In genomic region chr11:24158026-24158425, GRCm38 (mm10) we compare ENCODE assay signal across 12 mouse cellular contexts.
"Had no signal": no experiment of that assay in that cellular context is flagged by ENCODE, and none has a peak within 500 bp of the region (broad histone marks: within the 10 kb centered on the region; RNA-seq: fewer than 3 reads in every experiment).

No protein-coding gene starts in this region.

- H3K27me3 ChIP-seq: liver, embryonic 15.5 days had no signal

- ATAC-seq: intestine, postnatal 0 days; lung, postnatal 0 days; midbrain, embryonic 16.5 days had no signal

- H3K9ac ChIP-seq: liver, embryonic 15.5 days had no signal

- DNase-seq: kidney, adult 8-10 months; kidney, postnatal 25 days; lung, adult 2 months; lung, postnatal 36 days; thymus, postnatal 4 days had no signal

- H3K4me3 ChIP-seq: limb, embryonic 10.5 days; liver, embryonic 15.5 days had no signal

- H3K9me3 ChIP-seq: limb, embryonic 10.5 days; liver, embryonic 15.5 days had no signal

- H3K4me2 ChIP-seq: liver, embryonic 15.5 days; midbrain, embryonic 11.5 days had no signal

- H3K27ac ChIP-seq: limb, embryonic 10.5 days; liver, embryonic 15.5 days; stomach, postnatal 0 days had no signal
